Mouse (Mus musculus) right cerebral cortex, postnatal 25 days (tissue): ENCODE results near the gene Hipk4.
"Not testable (repeated sequence)": the region's sequence is repeated elsewhere in the genome, so short reads cannot be mapped to it uniquely, and the experiment has no call there.

ENCODE experiments used
- DNase-seq: peaks from one replicate; pipeline ENCODE4 v3.0.0; 2022

Gene Hipk4

DNA sequence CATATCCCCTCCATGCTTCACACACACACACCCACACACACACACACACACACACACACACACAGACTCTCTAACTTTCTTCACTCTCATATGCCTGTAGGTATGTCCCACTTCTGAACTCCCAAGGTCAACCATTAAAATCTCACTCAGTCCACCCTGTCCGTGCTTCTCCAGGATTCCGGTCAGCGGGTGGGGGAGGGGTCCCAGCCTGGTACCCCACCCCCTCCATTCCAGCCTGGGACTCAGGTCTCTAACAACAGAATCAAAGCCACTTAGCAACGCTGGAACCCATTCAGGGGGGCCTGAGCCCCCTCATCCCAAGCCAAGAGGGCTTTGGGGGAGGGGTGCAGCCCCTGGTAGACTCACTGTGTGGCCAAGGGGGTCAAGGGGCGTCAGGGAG is at the start of gene Hipk4:
Gene Hipk4, plus strand, starts transcription at position 301 of the 400 bp plus-strand sequence.
- no peak for DNase-seq

DNA sequence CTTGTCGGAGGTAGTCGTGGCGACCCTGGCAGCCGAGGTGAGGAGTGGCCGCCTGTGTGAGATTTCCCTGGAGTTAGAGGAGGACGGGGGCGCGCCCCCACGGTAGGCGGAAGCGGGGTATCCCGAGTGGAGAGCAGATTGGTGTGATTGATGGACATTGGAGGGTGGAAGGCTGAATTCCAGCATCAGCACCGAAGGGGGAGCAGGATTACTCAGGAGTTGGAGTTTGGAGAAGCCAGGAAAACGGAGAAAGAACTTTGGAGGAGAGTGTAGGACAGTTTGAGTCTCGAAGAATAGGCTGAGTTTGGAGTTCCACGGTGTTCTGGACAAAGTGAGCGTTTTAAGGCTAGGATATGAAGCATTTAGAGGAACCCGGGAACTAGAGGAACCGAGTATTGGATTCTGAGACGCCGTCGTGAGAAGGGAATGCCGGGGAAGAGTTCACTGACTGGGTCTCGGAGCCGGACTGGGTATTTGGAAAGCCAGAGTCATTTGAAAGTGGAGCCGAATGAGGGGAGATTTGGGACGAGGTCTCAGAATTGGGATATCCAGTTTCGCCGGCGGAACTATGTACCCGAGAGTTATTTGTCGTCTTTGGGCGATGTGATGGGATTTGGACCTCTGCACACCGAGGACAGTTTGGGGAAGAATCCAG is 49.1 kb upstream of the Hipk4 start:
- no peak for DNase-seq

DNA sequence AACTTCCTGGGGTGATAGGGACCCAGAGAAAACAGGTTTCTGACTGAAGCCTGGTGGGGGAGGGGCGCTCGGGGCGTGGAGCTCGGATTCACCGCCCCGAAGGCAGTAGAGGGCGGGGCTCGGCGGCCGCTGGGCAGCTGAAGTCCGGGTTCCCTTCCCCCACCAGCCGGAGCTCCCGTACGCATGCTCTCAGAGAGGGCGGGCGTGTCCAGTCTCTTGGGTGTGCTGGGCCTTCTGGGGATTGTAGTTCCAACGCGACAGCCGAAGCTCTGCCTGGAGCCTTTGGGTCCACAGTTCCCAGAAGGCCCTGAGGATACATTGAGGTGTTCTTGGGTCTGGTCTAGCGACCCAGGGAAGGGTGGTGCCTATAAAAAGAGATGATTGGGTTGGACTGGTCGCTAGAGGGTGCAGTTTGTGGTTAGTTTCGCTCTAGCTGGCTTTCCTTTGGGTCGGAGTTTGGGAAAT is 48.5 kb upstream of the Hipk4 start:
- peak; percentile 96 for DNase-seq

DNA sequence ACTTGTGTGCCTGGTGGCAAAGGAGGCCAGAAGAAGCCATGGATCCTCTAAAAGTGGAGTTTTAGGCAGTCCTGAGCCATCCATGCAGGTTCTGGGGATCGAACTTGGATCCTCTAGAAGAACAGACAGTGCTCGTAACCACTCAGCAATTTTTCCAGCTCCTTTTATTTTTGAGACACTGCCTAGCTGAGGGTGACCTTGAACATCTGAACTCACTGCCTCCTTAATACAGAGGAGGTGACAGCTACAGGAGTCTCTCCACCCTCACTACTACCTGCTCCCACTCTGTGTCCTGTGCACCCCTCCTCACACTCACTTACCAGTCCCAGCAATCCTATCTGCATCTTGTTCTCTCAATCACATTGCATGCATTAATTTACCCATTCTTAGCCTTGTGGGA is 47.5 kb upstream of the Hipk4 start:
- no peak for DNase-seq

GRCm38 (mm10) chr7:27476098-27476635 is 46.9 kb upstream of the Hipk4 start:
- no peak for DNase-seq

- DNase-seq = no peak
Observed at GRCm38 (mm10) chr7:27478561-27478960, 44.5 kb upstream of the Hipk4 start.

- DNase-seq = no peak
Observed at GRCm38 (mm10) chr7:27479750-27480149, 43.3 kb upstream of the Hipk4 start.

DNA sequence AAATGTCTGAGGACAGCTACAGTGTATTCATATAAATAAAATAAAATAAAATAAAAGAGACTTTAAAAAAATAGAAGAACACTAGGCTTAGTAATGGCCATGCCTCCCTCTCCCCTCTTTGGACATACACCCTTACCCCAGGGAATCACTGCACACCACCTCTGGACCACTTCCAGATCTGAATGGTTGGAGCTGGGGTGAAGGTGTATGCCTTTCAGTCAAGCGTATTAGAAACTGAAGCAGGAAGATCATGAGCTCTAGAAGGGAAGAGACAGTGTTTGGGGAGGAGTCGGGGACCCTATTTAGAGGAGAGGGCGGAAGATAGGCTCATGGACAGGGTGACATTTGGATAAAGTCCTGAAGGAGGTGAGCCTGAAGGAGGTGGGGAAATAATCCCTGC is 42.6 kb upstream of the Hipk4 start:
- no peak for DNase-seq

DNA sequence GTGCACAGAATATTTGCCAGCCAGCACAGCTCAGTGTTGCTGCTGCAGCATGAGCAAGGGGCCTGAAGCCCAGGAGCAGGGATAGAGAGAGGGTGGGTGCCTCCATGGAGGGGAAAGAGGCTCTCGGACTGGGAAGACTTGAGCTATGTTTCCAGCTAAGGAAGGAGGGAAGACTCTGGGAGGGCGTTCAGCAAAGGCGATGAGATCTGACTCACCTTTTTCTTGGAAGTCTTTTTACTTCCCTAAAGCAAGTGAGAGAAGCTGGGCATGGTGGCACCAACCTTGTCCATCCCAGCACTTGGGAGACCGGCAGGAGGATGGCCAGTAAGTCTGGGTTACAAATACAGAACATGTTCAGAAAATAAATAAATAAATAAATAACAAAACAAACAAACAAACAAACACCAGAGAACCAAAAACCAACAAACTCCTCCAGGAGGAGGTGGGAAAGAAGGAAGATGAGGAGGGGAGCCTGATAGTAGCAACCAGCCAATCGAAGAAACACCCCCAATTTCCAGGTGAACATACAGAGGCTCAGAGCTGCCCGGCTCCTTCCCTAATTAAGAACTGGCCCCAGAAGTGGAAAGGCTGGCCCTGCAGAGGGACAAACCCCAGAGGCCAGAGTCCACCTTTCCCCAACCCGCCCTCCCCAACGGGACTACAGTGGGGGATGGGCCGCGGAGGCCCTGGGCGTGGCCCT is 42.0 kb upstream of the Hipk4 start:
- DNase-seq = no peak

GRCm38 (mm10) chr7:27481627-27481969 is 41.5 kb upstream of the Hipk4 start:
- peak; percentile 78 for DNase-seq

DNA sequence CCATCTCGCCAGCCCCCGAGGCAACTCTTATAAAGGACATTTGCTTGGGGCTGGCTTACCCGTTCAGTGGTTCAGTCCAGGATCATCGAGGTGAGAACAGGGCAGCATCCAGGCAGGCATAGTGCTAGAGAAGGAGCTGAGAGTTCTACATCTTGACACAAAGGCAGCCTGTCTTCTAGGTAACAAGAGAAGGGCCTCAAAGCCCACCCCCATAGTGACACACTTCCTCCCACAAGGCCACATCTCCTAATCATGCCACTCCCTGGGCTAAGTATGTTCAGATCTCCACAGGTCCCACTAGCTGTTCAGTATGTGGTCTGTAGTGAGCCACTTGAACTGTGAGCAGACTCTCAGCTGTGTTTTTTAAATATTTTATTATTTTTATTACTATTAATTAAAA is 39.2 kb upstream of the Hipk4 start:
- DNase-seq = no peak

GRCm38 (mm10) chr7:27486102-27486769 is 36.8 kb upstream of the Hipk4 start:
- no peak for DNase-seq

DNA sequence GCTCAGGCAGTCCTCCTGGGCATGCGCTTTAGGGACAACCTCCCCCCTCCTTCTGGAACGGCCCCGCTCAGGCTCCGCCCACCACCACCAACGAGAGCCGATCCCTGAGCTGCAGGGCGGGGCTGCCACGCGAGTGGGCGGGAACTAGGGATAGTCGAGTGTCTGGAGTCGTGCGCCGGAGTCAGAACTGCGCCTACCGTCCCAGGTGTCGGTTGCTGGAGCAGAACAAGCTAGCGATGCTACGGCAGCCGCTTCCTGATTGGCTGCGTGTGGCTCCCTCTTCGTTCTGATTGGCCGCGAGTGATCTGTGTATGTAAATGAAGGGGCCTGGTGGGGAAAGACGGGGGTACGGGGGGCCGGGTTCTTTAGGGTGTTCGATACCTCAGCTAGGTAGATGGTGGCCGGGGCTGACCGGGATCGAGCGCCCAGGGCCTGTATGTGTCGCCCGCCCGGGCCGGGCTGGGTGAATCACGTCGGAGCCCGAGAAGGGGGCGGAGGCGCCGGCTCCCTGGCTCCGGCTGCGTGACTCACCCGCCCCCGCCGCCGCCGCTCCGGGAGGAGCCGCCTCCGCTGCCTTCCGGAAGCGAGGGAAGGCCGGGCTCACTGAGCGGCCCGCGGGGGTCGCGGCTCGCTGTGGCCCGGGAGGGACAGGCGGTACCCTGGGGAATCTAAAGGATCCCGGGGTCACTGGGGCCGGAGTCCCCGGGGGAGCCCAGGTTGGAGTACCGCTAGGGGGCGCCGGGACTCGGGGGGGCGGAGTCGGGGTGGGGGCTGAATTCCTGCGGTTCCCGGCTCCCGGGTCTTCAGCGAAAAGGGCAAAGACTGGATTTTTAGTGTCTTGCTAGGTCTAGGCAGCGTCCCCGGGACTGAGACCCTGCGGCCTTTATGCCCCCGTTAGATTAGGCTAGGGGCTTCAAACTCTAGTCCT is 36.0 kb upstream of the Hipk4 start, which contains the start of gene Sertad1:
Gene Sertad1, plus strand, starts transcription at position 141 of the 928 bp plus-strand sequence.
- peak; percentile 100 for DNase-seq

DNA sequence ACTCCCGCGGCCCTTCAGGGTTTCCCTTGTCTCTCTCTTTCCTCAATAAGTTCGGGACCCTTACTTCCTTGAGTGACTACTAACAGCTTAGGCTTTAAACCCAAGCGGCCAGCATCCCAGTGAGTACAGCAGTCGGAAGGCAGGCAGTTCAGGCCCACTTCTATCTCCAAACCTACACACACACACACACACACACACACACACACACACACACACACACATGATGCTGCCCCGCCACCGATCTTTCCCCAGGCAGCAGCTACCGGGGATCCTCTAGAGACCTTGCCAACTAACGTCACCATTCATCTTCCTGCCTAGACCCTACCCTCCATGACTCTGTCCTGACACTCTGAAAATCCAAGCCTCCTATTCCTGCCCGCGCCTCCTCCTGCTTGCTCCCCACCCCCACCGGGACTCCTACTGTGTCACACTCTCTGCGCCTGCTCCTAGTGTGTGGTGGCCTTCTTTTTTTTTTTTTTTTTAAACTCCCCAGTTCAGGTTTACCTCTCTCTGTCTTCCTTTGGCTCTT is 35.3 kb upstream of the Hipk4 start:
- peak; percentile 54 for DNase-seq

DNA sequence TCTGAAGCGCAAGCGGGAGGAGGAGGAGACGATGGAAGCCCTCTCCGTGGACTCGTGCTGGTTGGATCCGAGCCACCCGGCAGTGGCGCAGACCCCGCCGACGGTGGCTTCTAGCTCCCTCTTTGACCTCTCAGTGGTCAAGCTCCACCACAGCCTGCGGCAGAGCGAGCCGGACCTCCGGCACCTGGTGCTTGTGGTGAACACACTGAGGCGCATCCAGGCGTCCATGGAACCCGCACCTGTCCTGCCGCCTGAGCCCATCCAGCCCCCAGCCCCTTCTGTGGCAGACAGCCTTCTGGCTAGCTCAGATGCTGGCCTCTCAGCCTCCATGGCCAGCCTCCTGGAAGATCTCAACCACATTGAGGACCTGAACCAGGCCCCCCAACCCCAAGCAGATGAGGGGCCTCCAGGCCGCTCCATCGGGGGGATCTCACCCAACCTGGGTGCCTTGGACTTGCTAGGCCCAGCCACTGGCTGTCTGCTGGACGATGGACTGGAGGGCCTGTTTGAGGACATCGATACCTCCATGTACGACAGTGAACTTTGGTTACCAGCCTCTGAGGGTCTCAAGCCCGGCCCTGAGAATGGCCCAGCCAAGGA is 33.7 kb upstream of the Hipk4 start:
- DNase-seq = no peak

- no peak for DNase-seq
Observed at GRCm38 (mm10) chr7:27490227-27490542, 32.9 kb upstream of the Hipk4 start.

GRCm38 (mm10) chr7:27490543-27491329 is 32.3 kb upstream of the Hipk4 start:
- DNase-seq = peak; percentile 83

GRCm38 (mm10) chr7:27491856-27492255 is 31.2 kb upstream of the Hipk4 start:
- DNase-seq = no peak

GRCm38 (mm10) chr7:27493022-27493421 is 30.0 kb upstream of the Hipk4 start:
- DNase-seq = no peak

DNA sequence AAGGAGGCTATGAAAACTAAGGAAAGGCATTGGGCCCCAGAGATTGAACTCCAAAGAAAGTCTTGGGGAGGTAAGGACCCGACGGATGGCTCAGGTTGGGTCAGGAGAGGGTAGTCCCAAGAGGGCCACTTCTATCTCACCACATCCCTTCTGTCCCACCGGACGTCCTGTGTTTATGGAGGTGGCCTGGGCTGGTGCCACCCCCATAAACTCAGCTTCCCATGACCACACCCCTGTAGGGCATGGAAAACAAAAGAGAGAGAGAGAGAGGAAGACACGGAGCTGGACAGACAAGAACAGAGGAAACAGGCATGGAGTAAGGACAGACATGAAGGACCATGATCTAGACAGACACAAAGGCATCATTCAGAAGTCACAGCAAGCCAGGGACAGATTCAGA is 29.6 kb upstream of the Hipk4 start:
- DNase-seq = no peak

DNA sequence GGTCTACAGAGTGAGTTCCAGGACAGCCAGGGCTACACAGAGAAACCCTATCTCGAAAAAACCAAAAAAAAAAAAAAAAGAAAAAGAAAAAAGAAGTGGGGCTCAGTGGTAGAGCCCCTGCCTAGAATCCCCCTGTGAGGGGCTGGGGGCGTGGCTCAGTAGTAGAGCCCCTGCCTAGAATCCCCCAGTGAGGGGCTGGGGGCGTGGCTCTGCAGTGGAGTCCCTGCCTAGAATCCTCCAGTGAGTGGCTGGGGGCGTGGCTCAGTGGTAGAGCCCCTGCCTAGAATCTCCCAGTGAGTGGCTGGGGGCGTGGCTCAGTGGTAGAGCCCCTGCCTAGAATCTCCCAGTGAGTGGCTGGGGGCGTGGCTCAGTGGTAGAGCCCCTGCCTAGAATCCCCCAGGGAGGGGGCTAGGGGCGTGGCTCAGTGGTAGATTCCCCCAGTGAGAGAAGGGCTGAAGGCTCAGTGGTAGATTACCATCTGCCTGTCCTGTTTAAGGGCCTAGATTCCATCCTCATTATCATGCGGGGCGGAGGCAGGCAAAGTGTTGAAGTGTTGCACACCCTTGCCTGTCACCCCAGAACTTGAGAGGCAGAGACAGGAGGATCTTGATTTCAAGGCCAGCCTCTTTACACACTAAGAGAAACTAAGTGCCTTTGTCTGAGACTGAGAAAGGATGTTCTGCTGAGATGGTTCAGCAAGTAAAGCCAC is 28.3 kb upstream of the Hipk4 start:
- DNase-seq = not testable (repeated sequence)
